Mouse (Mus musculus) C2C12 (cell line): ENCODE measurements around the gene Slc10a4. TPM values are rescaled to one million over a fixed set of nuclear protein-coding genes. Genes with fewer than 3 reads are reported as not detected.

ENCODE experiments used
- H3K27me3 ChIP-seq: one replicate; pipeline ENCODE4 v1.6.1; 2011; ENCODE audit not compliant: control insufficient read depth, insufficient read depth, insufficient read length
- H3K36me3 ChIP-seq: one replicate; pipeline ENCODE4 v1.6.1; 2011; ENCODE audit not compliant: control insufficient read depth, insufficient read depth
- H3K4me3 ChIP-seq: one replicate; pipeline ENCODE4 v1.5.1; 2011; ENCODE audit warnings: mild to moderate bottlenecking, control low read depth; ENCODE audit not compliant: poor library complexity, insufficient read depth, severe bottlenecking
- H3K79me2 ChIP-seq: one replicate; pipeline ENCODE4 v1.6.1; 2011; ENCODE audit not compliant: control insufficient read depth, insufficient read depth
- H3K79me3 ChIP-seq: one replicate; pipeline ENCODE4 v1.6.1; 2011; ENCODE audit warnings: low read depth, control low read depth
- H3ac ChIP-seq: one replicate; pipeline ENCODE3; 2011; ENCODE audit warnings: low read depth; ENCODE audit not compliant: control insufficient read depth, insufficient read length
- CEBPB ChIP-seq: IDR thresholded peaks from one replicate; pipeline ENCODE4 v1.6.1; 2011; ENCODE audit warnings: low read depth, mild to moderate bottlenecking, control low read depth, moderate library complexity
- CTCF ChIP-seq: IDR thresholded peaks from one replicate; pipeline ENCODE4 v1.5.1; 2011; ENCODE audit not compliant: control insufficient read depth, insufficient read depth, insufficient read length
- FOSL1 ChIP-seq: IDR thresholded peaks from one replicate; pipeline ENCODE4 v1.8.0; 2011; ENCODE audit warnings: mild to moderate bottlenecking, low read length; ENCODE audit not compliant: poor library complexity, insufficient read depth, severe bottlenecking
- MAX ChIP-seq: IDR thresholded peaks from one replicate; pipeline ENCODE4 v1.6.1; 2011; ENCODE audit warnings: mild to moderate bottlenecking, control low read depth
- MYOD1 ChIP-seq: IDR thresholded peaks from one replicate; pipeline ENCODE4 v1.6.1; 2011; ENCODE audit warnings: low read depth; ENCODE audit not compliant: control insufficient read depth, insufficient read length
- MYOG ChIP-seq: IDR thresholded peaks from one replicate; pipeline ENCODE4 v1.6.1; 2011; ENCODE audit not compliant: control insufficient read depth, insufficient read length; ENCODE audit errors: extremely low read depth
- USF1 ChIP-seq: IDR thresholded peaks from one replicate; pipeline ENCODE4 v1.6.1; 2011; ENCODE audit warnings: low read depth, mild to moderate bottlenecking, control low read depth, moderate library complexity
- polyA plus RNA-seq: library from polyadenylated mRNA; unstranded; fragments of >200 nt; fragmentation: generic; extraction: Trizol; gene quantifications from one replicate; pipeline ENCODE4 v1.2.1, GENCODE M21; 2012; ENCODE audit warnings: missing spikeins

The Slc10a4 gene
- polyA plus RNA-seq, 1 experiment, result not detected

GRCm38 (mm10) chr5:73056937-73057336 is 50.3 kb downstream of the Slc10a4 start:
- no peaks in the 10 kb centered on the region for H3K79me3 ChIP-seq
- no peak overlapping the region for H3K4me3 ChIP-seq
- H3K79me2 ChIP-seq, result no peaks in the 10 kb centered on the region
- H3ac ChIP-seq, result no peak overlapping the region
- H3K36me3 ChIP-seq, result peaks cover 13% of the 10 kb centered on the region
- TF ChIP-seq CEBPB (no peak), USF1 (no peak), FOSL1 (no peak), MYOD1 (no peak), MAX (no peak), MYOG (no peak), CTCF (no peak)
- H3K27me3 ChIP-seq, result no peaks in the 10 kb centered on the region

DNA sequence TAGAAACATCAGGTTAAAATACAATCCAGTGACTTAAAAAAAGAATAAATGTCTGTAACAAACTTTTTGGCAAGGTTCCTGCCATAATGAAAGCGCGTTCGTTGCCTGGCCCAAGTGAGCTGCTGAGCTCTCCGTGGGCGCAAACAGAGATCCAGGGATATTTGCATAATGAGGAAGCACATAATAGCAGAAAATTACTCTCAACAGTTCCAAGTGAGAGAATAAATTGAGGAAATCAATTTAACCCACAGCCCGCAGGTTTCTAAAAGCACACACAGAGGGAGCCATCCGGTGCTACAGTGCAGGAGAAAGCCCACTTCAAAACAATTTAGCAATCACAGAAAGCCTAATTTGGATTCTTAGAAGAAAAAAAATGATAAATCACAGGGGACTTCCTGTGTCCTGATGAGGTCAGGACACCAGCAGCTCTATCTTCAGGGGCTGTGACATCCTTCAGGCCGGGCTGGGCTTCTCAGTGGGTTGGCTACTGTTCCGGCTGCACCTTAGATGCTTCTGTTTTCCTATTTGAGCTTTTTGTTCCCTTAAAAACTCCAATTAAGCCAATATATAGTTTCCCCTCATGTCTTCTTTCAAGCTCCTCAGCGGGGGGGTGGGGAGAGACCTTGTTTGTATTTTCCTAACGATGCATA is 54.9 kb downstream of the Slc10a4 start:
- no peaks in the 10 kb centered on the region for H3K79me2 ChIP-seq
- TF ChIP-seq MYOD1 (no peak), CEBPB (no peak), MAX (no peak), USF1 (no peak), CTCF (no peak), FOSL1 (no peak), MYOG (no peak)
- H3ac ChIP-seq, result no peak overlapping the region
- H3K36me3 ChIP-seq, result peaks cover 13% of the 10 kb centered on the region
- H3K27me3 ChIP-seq, result no peaks in the 10 kb centered on the region
- no peak overlapping the region for H3K4me3 ChIP-seq
- no peaks in the 10 kb centered on the region for H3K79me3 ChIP-seq

Other genes with a start within 250 kb of the Slc10a4 start
- 0.88 TPM for gene Tec, start 138.4 kb upstream of the Slc10a4 start, polyA plus RNA-seq
- gene Slain2, start 92.6 kb upstream of the Slc10a4 start, polyA plus RNA-seq, result 20.3 TPM
- not detected for gene Gm10135, start 32.2 kb upstream of the Slc10a4 start, polyA plus RNA-seq
- 13.2 TPM for gene Fryl, start 249.7 kb downstream of the Slc10a4 start, polyA plus RNA-seq